Mouse (Mus musculus): ENCODE results near the gene Bcar3.

Bcar3 gene

GRCm38 (mm10) chr3:122566549-122566948, 272.6 kb downstream of the Bcar3 start:
- DNase-seq (ENCODE audit: low read depth, low spot score), result no peak

- DNase-seq (ENCODE audit: low read depth, low spot score), result no peak
Observed at GRCm38 (mm10) chr3:122573426-122574286, 279.7 kb downstream of the Bcar3 start.

GRCm38 (mm10) chr3:122574921-122575320, 281.0 kb downstream of the Bcar3 start:
- no peak for DNase-seq (ENCODE audit: low read depth, low spot score)

- DNase-seq (ENCODE audit: low read depth, low spot score), result no peak
Observed at GRCm38 (mm10) chr3:122577360-122577759, 283.4 kb downstream of the Bcar3 start.

Measured in CD4-positive, CD25-positive, alpha-beta regulatory T cell, adult 2 months (primary cell).